Mouse (Mus musculus) forebrain, postnatal 0 days (tissue): ENCODE measurements around the gene Clec11a. TPM values are rescaled to one million over a fixed set of nuclear protein-coding genes. Genes with fewer than 3 reads are reported as not detected.
A peak's percentile ranks its signal among the peaks of the same experiment; 100 is the strongest.

ENCODE experiments used
- ATAC-seq: fragments of 200-750 bp; cut with Nextera tagmentation; 2 replicates; pipeline ENCODE4 v1.8.0; 2017; ENCODE audit warnings: mild to moderate bottlenecking, moderate library complexity
- DNase-seq: peaks from one replicate; pipeline ENCODE4 v3.0.0-alpha.2; 2015
- H3K27ac ChIP-seq: fragments of 300-500 bp; sonication (generic); 2 replicates; pipeline ENCODE4 v1.5.1; 2014; ENCODE audit warnings: low read depth, mild to moderate bottlenecking, antibody characterized with exemption, low read length, moderate library complexity, mixed read lengths
- H3K27me3 ChIP-seq: fragments of 300-500 bp; sonication (generic); 2 replicates; pipeline ENCODE4 v1.6.1; 2014; ENCODE audit warnings: mild to moderate bottlenecking, low read length, mixed read lengths; ENCODE audit not compliant: insufficient read depth
- H3K36me3 ChIP-seq: fragments of 300-500 bp; sonication (generic); 2 replicates; pipeline ENCODE4 v1.6.1; 2014; ENCODE audit warnings: mild to moderate bottlenecking, moderate library complexity; ENCODE audit not compliant: insufficient read depth
- H3K4me1 ChIP-seq: fragments of 300-500 bp; sonication (generic); 2 replicates; pipeline ENCODE4 v1.6.1; 2014; ENCODE audit warnings: antibody characterized with exemption; ENCODE audit not compliant: insufficient read depth
- H3K4me2 ChIP-seq: fragments of 300-500 bp; sonication (generic); 2 replicates; pipeline ENCODE4 v1.6.1; 2014; ENCODE audit warnings: low read depth, mild to moderate bottlenecking, moderate library complexity
- H3K4me3 ChIP-seq: fragments of 300-500 bp; sonication (generic); 2 replicates; pipeline ENCODE4 v1.5.1; 2014; ENCODE audit warnings: low read depth, low read length, mixed read lengths
- H3K9ac ChIP-seq: fragments of 300-500 bp; sonication (generic); 2 replicates; pipeline ENCODE4 v1.6.1; 2014; ENCODE audit warnings: mild to moderate bottlenecking
- H3K9me3 ChIP-seq: fragments of 300-500 bp; sonication (generic); 2 replicates; pipeline ENCODE4 v1.6.1; 2016; ENCODE audit warnings: low read length
- CTCF ChIP-seq: sonication (generic); IDR thresholded peaks from 2 replicates; pipeline ENCODE4 v1.5.1; 2016; ENCODE audit warnings: antibody characterized with exemption, control low read depth, low read depth
- WGBS: fragments of 180-500 bp; shearing (Covaris S2); extraction: QIAGEN DNeasy Blood & Tissue Kit; methylation state at CpG from one replicate; pipeline ENCODE4 v1.1.7; 2014; 5-methylcytosine and 5-hydroxymethylcytosine counted together
- polyA plus RNA-seq: library from polyadenylated mRNA; unstranded; fragments of >200 nt; fragmentation: Nextera tagmentation; extraction: Ambion mirVana; gene quantifications from 2 replicates; pipeline ENCODE4 v1.2.1, GENCODE M21; 2015
- total RNA-seq: library from RNA; depleted of rRNA; stranded (reverse); fragments of >200 nt; gene quantifications from 2 replicates; pipeline ENCODE4 v1.2.3, GENCODE M21; 2014; rRNA removed

Gene Clec11a
- total RNA-seq (3.8 and 4.7 TPM in 2 replicates), polyA plus RNA-seq (3.7 and 4.3 TPM in 2 replicates)

DNA sequence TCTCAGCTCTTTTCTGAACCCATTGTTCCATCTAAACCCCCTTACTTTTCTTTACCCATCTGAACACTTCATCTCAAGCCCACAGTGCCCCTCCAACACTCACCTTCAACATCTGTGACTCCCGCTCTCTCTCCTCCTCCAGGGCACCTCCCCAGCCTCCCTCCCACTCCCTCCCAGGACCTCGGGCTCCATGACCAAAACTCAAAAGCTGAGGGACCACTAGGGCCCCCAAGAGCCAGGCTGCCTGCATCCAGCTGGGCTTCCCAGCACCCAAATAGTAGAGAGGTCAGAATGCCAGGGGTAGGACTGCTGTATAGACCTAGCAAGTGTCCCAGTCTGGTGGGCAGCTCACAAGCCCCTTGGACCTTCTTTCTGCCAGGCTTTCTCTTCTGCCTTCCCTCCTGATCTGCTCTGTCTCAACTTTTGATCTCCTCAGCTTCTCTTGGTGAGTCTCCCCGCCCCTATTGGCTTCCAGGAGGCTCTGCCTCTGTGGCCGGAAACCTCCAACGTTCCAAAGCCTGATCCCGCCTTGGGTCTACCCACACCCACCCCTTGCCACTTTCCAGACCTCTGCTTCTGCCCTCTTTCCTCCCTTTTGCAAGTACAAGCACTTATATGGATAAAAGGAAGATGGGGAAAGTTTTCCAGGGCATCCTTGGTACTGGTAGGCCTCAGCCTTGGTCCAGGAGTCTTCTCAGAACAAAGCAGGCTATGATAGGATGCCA lies at the start of gene Clec11a:
Gene Clec11a, minus strand, starts transcription at position 387 of the 725 bp plus-strand sequence.
- no peak within 1 kb of the TSS for H3K9ac ChIP-seq

DNA sequence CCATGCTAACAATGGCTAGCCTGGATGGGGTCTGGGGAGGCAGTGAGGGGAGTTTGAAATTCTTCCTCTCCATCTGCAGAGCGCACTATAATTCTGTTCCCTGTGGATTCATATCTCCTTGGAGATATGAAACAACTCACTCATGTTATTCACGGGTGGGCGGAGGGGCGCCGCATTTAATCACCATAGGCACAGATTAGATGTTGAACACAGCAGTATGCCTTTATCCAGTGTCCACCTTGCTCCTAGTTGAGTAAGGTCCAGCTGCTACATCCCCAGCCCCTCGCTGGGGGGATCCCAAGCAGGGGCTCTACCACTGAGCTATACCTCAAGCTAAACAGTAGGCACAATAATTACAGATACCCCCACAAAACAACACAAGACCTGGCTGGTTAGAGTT lies 48.7 kb upstream of the Clec11a start:
- peaks cover 25% of the 10 kb centered on the region for H3K36me3 ChIP-seq
- 49% methylated on average over 6 of the region's 6 CpGs for WGBS
- H3K9ac ChIP-seq = no peak overlapping the region
- TF ChIP-seq CTCF = no peak
- H3K4me1 ChIP-seq = no peaks in the 10 kb centered on the region
- no peaks in the 10 kb centered on the region for H3K9me3 ChIP-seq
- peaks cover 26% of the 10 kb centered on the region for H3K27me3 ChIP-seq
- no peak for ATAC-seq
- no peak overlapping the region for H3K4me2 ChIP-seq
- no peak overlapping the region for H3K27ac ChIP-seq
- peak; percentile 16 for DNase-seq
- H3K4me3 ChIP-seq = no peak overlapping the region

More for the DNA sequence above, at the start of gene Clec11a:
- no peaks in the 10 kb centered on the region for H3K36me3 ChIP-seq
- H3K4me1 ChIP-seq = peaks cover 3% of the 10 kb centered on the region; the same call in 1 of the 2 replicates
- no peaks in the 10 kb centered on the region for H3K27me3 ChIP-seq
- peak within 1 kb of the TSS; percentile 95 for H3K27ac ChIP-seq
- WGBS = 65% methylated on average over 6 of the region's 6 CpGs
- DNase-seq = no peak
- H3K4me3 ChIP-seq = peak within 1 kb of the TSS; percentile 14; the same call in 1 of the 2 replicates
- no peaks in the 10 kb centered on the region for H3K9me3 ChIP-seq
- ATAC-seq = no peak
- no peak for TF ChIP-seq CTCF
- H3K4me2 ChIP-seq = peak within 1 kb of the TSS; percentile 77

GRCm38 (mm10) chr7:44353601-44354340 lies 47.1 kb upstream of the Clec11a start:
- peaks cover 29% of the 10 kb centered on the region for H3K36me3 ChIP-seq
- WGBS = 6% methylated on average over 35 of the region's 35 CpGs
- no peak overlapping the region for H3K9ac ChIP-seq
- DNase-seq (no peak), ATAC-seq (no peak)
- no peak overlapping the region for H3K27ac ChIP-seq
- H3K4me1 ChIP-seq = no peaks in the 10 kb centered on the region
- H3K4me3 ChIP-seq = no peak overlapping the region
- H3K9me3 ChIP-seq = no peaks in the 10 kb centered on the region
- peaks cover 26% of the 10 kb centered on the region for H3K27me3 ChIP-seq
- H3K4me2 ChIP-seq = no peak overlapping the region
- TF ChIP-seq CTCF = no peak

- Histone ChIP-seq H3K4me1 (no peaks in the 10 kb centered on the region), H3K4me3 (no peak overlapping the region), H3K9me3 (no peaks in the 10 kb centered on the region), H3K4me2 (no peak overlapping the region), H3K36me3 (peaks cover 37% of the 10 kb centered on the region), H3K27ac (no peak overlapping the region), H3K27me3 (peaks cover 26% of the 10 kb centered on the region), H3K9ac (no peak overlapping the region)
- 10% methylated on average over 55 of the region's 71 CpGs for WGBS
- TF ChIP-seq CTCF = 0 out of 2 replicates have a peak, but pooled peaks have one; percentile 3
- ATAC-seq = peak; percentile 10
- peak; percentile 63 for DNase-seq
These were observed 46.3 kb upstream of the Clec11a start for GRCm38 (mm10) chr7:44352750-44353600.

DNA sequence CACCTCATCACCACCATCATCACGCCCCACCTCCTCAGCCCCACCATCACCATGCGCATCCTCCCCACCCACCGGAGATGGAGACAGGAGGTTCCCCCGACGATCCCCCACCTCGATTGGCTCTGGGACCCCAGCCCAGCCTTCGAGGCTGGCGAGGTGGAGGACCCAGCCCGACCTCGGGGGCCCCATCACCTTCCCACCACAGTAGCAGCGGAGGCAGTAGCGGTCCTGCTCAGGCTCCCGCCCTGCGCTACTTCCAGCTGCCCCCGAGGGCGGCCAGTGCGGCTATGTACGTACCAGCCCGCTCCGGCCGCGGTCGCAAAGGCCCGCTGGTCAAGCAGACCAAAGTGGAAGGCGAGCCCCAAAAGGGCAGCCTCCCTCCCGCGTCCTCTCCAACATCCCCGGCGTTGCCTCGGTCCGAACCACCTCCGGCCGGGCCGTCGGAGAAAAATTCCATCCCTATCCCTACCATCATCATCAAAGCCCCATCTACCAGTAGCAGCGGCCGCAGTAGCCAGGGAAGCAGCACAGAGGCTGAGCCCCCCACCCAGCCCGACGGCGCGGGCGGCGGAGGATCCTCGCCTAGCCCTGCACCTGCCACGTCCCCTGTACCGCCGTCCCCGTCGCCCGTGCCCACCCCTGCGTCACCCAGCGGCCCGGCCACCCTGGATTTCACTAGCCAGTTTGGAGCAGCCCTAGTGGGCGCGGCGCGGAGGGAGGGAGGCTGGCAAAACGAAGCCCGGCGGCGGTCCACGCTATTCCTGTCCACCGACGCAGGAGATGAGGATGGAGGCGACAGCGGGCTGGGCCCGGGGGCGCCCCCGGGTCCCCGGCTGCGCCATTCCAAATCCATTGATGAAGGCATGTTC lies 45.4 kb upstream of the Clec11a start:
- Histone ChIP-seq H3K4me1 (no peaks in the 10 kb centered on the region), H3K27ac (no peak overlapping the region), H3K9me3 (no peaks in the 10 kb centered on the region), H3K4me3 (no peak overlapping the region), H3K9ac (no peak overlapping the region), H3K27me3 (peaks cover 20% of the 10 kb centered on the region), H3K36me3 (peaks cover 45% of the 10 kb centered on the region), H3K4me2 (no peak overlapping the region)
- no peak for DNase-seq
- WGBS = 10% methylated on average over 70 of the region's 71 CpGs
- no peak for TF ChIP-seq CTCF
- ATAC-seq = peak; percentile 2; the same call in 1 of the 2 replicates
